20 mouse cellular contexts compared by ENCODE assay signal in genomic region chr3:65873093-65873830, GRCm38 (mm10).
DNase-seq lines count a peak whose midpoint lies in the region; ATAC-seq and TF ChIP-seq lines count a peak whose summit lies in the region.
"Had no signal": no experiment of that assay in that cellular context is flagged by ENCODE, and none has a peak within 500 bp of the region (broad histone marks: within the 10 kb centered on the region; RNA-seq: fewer than 3 reads in every experiment).

No protein-coding gene starts in this region.

- peaks cover 18% of the 10 kb centered on the region for H3K4me1 ChIP-seq in brown adipose tissue, adult 24 weeks (ENCODE audit: control insufficient read depth, insufficient read depth, insufficient read length, low read length)
- peaks cover 9% of the 10 kb centered on the region; the same call in 1 of the 2 replicates for H3K4me1 ChIP-seq in intestine, embryonic 15.5 days (replicated peaks)

- 0 out of 2 replicates have a peak overlapping the region, but pooled peaks have one; percentile 7 for H3K4me3 ChIP-seq in gastrocnemius, adult 2 months
- H3K4me3 ChIP-seq in brown adipose tissue, adult 24 weeks (ENCODE audit: insufficient read depth, low read depth, low read length) = no peak overlapping the region
- no peak overlapping the region for H3K4me3 ChIP-seq in intestine, embryonic 15.5 days (replicated peaks)
- H3K4me3 ChIP-seq: heart, embryonic 10.5 days; lung, embryonic 15.5 days; midbrain, embryonic 12.5 days had no signal

- intact Hi-C loops in gastrocnemius, adult 2 months (cut with DNase I) = no loop called here
- intact Hi-C loops in gastrocnemius, postnatal 14 days (cut with DNase I; ENCODE audit: low total_unique reads) = no loop called here

- no peaks in the 10 kb centered on the region for H3K36me3 ChIP-seq in intestine, embryonic 15.5 days
- H3K36me3 ChIP-seq: heart, embryonic 10.5 days; lung, embryonic 15.5 days; midbrain, embryonic 12.5 days had no signal

- H3K9ac ChIP-seq in intestine, embryonic 15.5 days = no peak overlapping the region
- H3K9ac ChIP-seq: lung, embryonic 15.5 days; midbrain, embryonic 12.5 days had no signal

- ATAC-seq in megakaryocyte, adult 5-6 weeks (ENCODE audit: poor library complexity, severe bottlenecking) = peak; percentile 94
- no peak for ATAC-seq in intestine, embryonic 15.5 days
- ATAC-seq: forebrain, embryonic 14.5 days; hindbrain, postnatal 0 days had no signal

- H3K27ac ChIP-seq in gastrocnemius, adult 2 months = peak overlapping the region; percentile 38; the same call in 1 of the 2 replicates
- H3K27ac ChIP-seq in brown adipose tissue, adult 24 weeks (replicated peaks; ENCODE audit: low read depth, low read length) = 0 out of 2 replicates have a peak overlapping the region, but pooled peaks have one; percentile 15
- no peak overlapping the region for H3K27ac ChIP-seq in intestine, embryonic 15.5 days
- H3K27ac ChIP-seq: heart, embryonic 10.5 days; hindbrain, postnatal 0 days; lung, embryonic 15.5 days; midbrain, embryonic 12.5 days had no signal

- 69% methylated on average over 13 of the region's 13 CpGs for WGBS in intestine, embryonic 15.5 days

- H3K9me3 ChIP-seq in intestine, embryonic 15.5 days = no peaks in the 10 kb centered on the region
- H3K9me3 ChIP-seq: heart, embryonic 10.5 days; lung, embryonic 15.5 days; midbrain, embryonic 12.5 days had no signal

- no peak overlapping the region for H3K4me2 ChIP-seq in intestine, embryonic 15.5 days (replicated peaks)
- H3K4me2 ChIP-seq: liver, embryonic 11.5 days; lung, embryonic 15.5 days; midbrain, embryonic 12.5 days had no signal

- no peak for DNase-seq in gastrocnemius, adult 2 months
- no peak for DNase-seq in gastrocnemius, adult 18-20 months (ENCODE audit: low spot score)
- DNase-seq in 416B (ENCODE audit: low read depth) = peak; percentile 32
- DNase-seq in cerebellum, adult 11-12 months = no peak
- no peak for DNase-seq in gastrocnemius, postnatal 14 days
- DNase-seq: B cell, adult 2 months; cerebellum, adult 18-20 months; heart, postnatal 36 days; kidney, adult 8-10 months; layer of hippocampus, adult 9-11 months; right cerebral cortex, postnatal 14 days had no signal

- no peak for TF ChIP-seq CTCF in gastrocnemius, adult 2 months (IDR thresholded peaks at IDR 0.05)

- H3K27me3 ChIP-seq in intestine, embryonic 15.5 days (replicated peaks) = no peaks in the 10 kb centered on the region
- H3K27me3 ChIP-seq: lung, embryonic 15.5 days had no signal
